In genomic region chr2:93188761-93189458, GRCm38 (mm10) we compare ENCODE assay signal across 8 mouse cellular contexts. TPM values are rescaled to one million over a fixed set of nuclear protein-coding genes. Genes with fewer than 3 reads are reported as not detected.
DNase-seq lines count a peak whose midpoint lies in the region; ATAC-seq and TF ChIP-seq lines count a peak whose summit lies in the region.

No protein-coding gene starts in this region.

- TF ChIP-seq CTCF in CH12.LX (conservative IDR thresholded peaks at IDR 0.05 in 1 of 2, IDR thresholded peaks at IDR 0.05 in 1 of 2; ENCODE audit: low read depth in 2 of 2, low read length in 2 of 2), result peak in 1 of 2 experiments; percentile 60; a peak in 2 of 4 replicates

- no peak for ATAC-seq in embryonic facial prominence, embryonic 15.5 days (ENCODE audit: insufficient number of reproducible peaks, low FRiP score, low TSS enrichment, low read depth)
- ATAC-seq in hindbrain, embryonic 12.5 days (ENCODE audit: low FRiP score), result no peak
- ATAC-seq in liver, embryonic 12.5 days, result no peak
- no peak for ATAC-seq in neural tube, embryonic 12.5 days (ENCODE audit: low FRiP score, low read depth)

- 8% methylated on average over 19 of the region's 19 CpGs for WGBS in embryonic facial prominence, embryonic 15.5 days
- 5% methylated on average over 19 of the region's 19 CpGs for WGBS in hindbrain, embryonic 12.5 days
- WGBS in liver, embryonic 12.5 days (ENCODE audit: insufficient replicate concordance), result 7% methylated on average over 19 of the region's 19 CpGs
- WGBS in neural tube, embryonic 12.5 days, result 6% methylated on average over 19 of the region's 19 CpGs

- in situ Hi-C loops in CH12.LX (cut with MboI; ENCODE audit: low pct_ligation_motif_present, low pct_unique_long_range_greater_than_20kb, low sequenced_read_pairs), result loop anchor here (10.0 kb wide), 1 partner anchor 284 kb away; no protein-coding TSS in a partner anchor

- peak overlapping the region; percentile 66 for H3K9ac ChIP-seq in CH12.LX (ENCODE audit: insufficient read depth, low read depth)
- peak overlapping the region; percentile 50; the same call in 1 of the 2 replicates for H3K9ac ChIP-seq in embryonic facial prominence, embryonic 15.5 days
- peak overlapping the region; percentile 99 for H3K9ac ChIP-seq in hindbrain, embryonic 12.5 days
- no peak overlapping the region for H3K9ac ChIP-seq in liver, embryonic 12.5 days
- H3K9ac ChIP-seq in neural tube, embryonic 12.5 days, result peak overlapping the region; percentile 99

- TF ChIP-seq RAD21 in CH12.LX (IDR thresholded peaks at IDR 0.05; ENCODE audit: low read depth, low read length), result peak; percentile 18

- H3K27me3 ChIP-seq in CH12.LX (replicated peaks), result peaks cover 91% of the 10 kb centered on the region
- H3K27me3 ChIP-seq in embryonic facial prominence, embryonic 15.5 days, result 0 out of 2 replicates have a peak, but pooled peaks cover 4% of the 10 kb centered on the region
- 0 out of 2 replicates have a peak, but pooled peaks cover 2% of the 10 kb centered on the region for H3K27me3 ChIP-seq in hindbrain, embryonic 12.5 days
- H3K27me3 ChIP-seq in liver, embryonic 12.5 days (replicated peaks), result peaks cover 82% of the 10 kb centered on the region
- H3K27me3 ChIP-seq in neural tube, embryonic 12.5 days (replicated peaks), result no peaks in the 10 kb centered on the region

- peak; percentile 15; the same call in 1 of the 2 replicates for TF ChIP-seq POLR2A in CH12.LX (IDR thresholded peaks at IDR 0.05; ENCODE audit: low read depth, low read length)

- H3K4me1 ChIP-seq in CH12.LX (ENCODE audit: control insufficient read depth in 1 of 2, insufficient read depth in 2 of 2), result peaks cover 43 to 54% of the 10 kb centered on the region in 2 experiments
- peaks cover 42% of the 10 kb centered on the region for H3K4me1 ChIP-seq in embryonic facial prominence, embryonic 15.5 days
- H3K4me1 ChIP-seq in hindbrain, embryonic 12.5 days, result peaks cover 56% of the 10 kb centered on the region
- peaks cover 21% of the 10 kb centered on the region for H3K4me1 ChIP-seq in liver, embryonic 12.5 days
- H3K4me1 ChIP-seq in neural tube, embryonic 12.5 days, result peaks cover 64% of the 10 kb centered on the region

- no peaks in the 10 kb centered on the region for H3K9me3 ChIP-seq in CH12.LX (replicated peaks; ENCODE audit: low read length)
- H3K9me3 ChIP-seq in embryonic facial prominence, embryonic 15.5 days (replicated peaks), result no peaks in the 10 kb centered on the region
- no peaks in the 10 kb centered on the region for H3K9me3 ChIP-seq in hindbrain, embryonic 12.5 days (replicated peaks)
- no peaks in the 10 kb centered on the region for H3K9me3 ChIP-seq in liver, embryonic 12.5 days (replicated peaks)
- no peaks in the 10 kb centered on the region for H3K9me3 ChIP-seq in neural tube, embryonic 12.5 days

- no peaks in the 10 kb centered on the region for H3K79me2 ChIP-seq in CH12.LX (replicated peaks; ENCODE audit: control insufficient read depth, extremely low read depth, insufficient read depth, poor library complexity, severe bottlenecking)

- peak overlapping the region; percentile 42 for H3K4me2 ChIP-seq in CH12.LX (ENCODE audit: insufficient read depth, low read depth, poor library complexity, severe bottlenecking)
- H3K4me2 ChIP-seq in embryonic facial prominence, embryonic 15.5 days (replicated peaks), result peak overlapping the region; percentile 100
- peak overlapping the region; percentile 74 for H3K4me2 ChIP-seq in hindbrain, embryonic 12.5 days (replicated peaks)
- peak overlapping the region; percentile 76 for H3K4me2 ChIP-seq in liver, embryonic 12.5 days
- peak overlapping the region; percentile 83 for H3K4me2 ChIP-seq in neural tube, embryonic 12.5 days (replicated peaks)

- H3K27ac ChIP-seq in CH12.LX (ENCODE audit: insufficient read depth, low read depth), result peak overlapping the region; percentile 19; the same call in 1 of the 2 replicates
- H3K27ac ChIP-seq in embryonic facial prominence, embryonic 15.5 days (replicated peaks), result peak overlapping the region; percentile 74
- H3K27ac ChIP-seq in hindbrain, embryonic 12.5 days, result peak overlapping the region; percentile 95
- H3K27ac ChIP-seq in liver, embryonic 12.5 days, result no peak overlapping the region
- H3K27ac ChIP-seq in neural tube, embryonic 12.5 days, result peak overlapping the region; percentile 81

- dilution Hi-C loops in CH12.LX (cut with MboI; ENCODE audit: extremely low pct_ligation_motif_present, extremely low pct_unique_long_range_greater_than_20kb, low sequenced_read_pairs), result no loop called here

- H3K4me3 ChIP-seq in CH12.LX (replicated peaks in 1 of 3; ENCODE audit: low read depth in 2 of 3, low read length in 2 of 3, poor library complexity in 1 of 3), result peak overlapping the region; percentile 7 to 81 (median 61)
- peak overlapping the region; percentile 69 for H3K4me3 ChIP-seq in embryonic facial prominence, embryonic 15.5 days (replicated peaks)
- H3K4me3 ChIP-seq in hindbrain, embryonic 12.5 days, result peak overlapping the region; percentile 93
- peak overlapping the region; percentile 54 for H3K4me3 ChIP-seq in liver, embryonic 12.5 days
- H3K4me3 ChIP-seq in neural tube, embryonic 12.5 days, result peak overlapping the region; percentile 93

- H3K36me3 ChIP-seq in CH12.LX (replicated peaks in 1 of 2; ENCODE audit: control insufficient read depth in 1 of 2, insufficient read depth in 1 of 2, low read length in 1 of 2), result no peaks in the 10 kb centered on the region
- H3K36me3 ChIP-seq in embryonic facial prominence, embryonic 15.5 days, result no peaks in the 10 kb centered on the region
- no peaks in the 10 kb centered on the region for H3K36me3 ChIP-seq in hindbrain, embryonic 12.5 days
- no peaks in the 10 kb centered on the region for H3K36me3 ChIP-seq in liver, embryonic 12.5 days
- H3K36me3 ChIP-seq in neural tube, embryonic 12.5 days, result no peaks in the 10 kb centered on the region; the same call in 1 of the 2 replicates

- TF ChIP-seq EP300 in CH12.LX (IDR thresholded peaks at IDR 0.05; ENCODE audit: low read length), result no peak

- DNase-seq in A20 (ENCODE audit: low read depth, low spot score) (peak; percentile 60), CH12.LX (ENCODE audit: extremely low read depth) (no peak), adipocyte (ENCODE audit: low spot score) (no peak)
- DNase-seq in layer of hippocampus, adult 11-12 months (ENCODE audit: low spot score), result no peak

TF ChIP-seq in CH12.LX, 34 proteins besides CTCF, POLR2A, EP300 and RAD21:
- TF ChIP-seq ZKSCAN1 (IDR thresholded peaks at IDR 0.05; ENCODE audit: borderline replicate concordance, low read depth, low read length) (no peak), HCFC1 (IDR thresholded peaks at IDR 0.05; ENCODE audit: low read depth, low read length) (no peak; the same call in 1 of the 2 replicates), TBP (conservative IDR thresholded peaks at IDR 0.05; ENCODE audit: low read depth, low read length) (no peak), ZNF384 (IDR thresholded peaks at IDR 0.05; ENCODE audit: low read depth, low read length) (no peak), ELF1 (IDR thresholded peaks at IDR 0.05; ENCODE audit: low read depth, low read length) (peak; percentile 73), NRF1 (IDR thresholded peaks at IDR 0.05; ENCODE audit: low read depth, low read length) (no peak), KAT2A (IDR thresholded peaks at IDR 0.05; ENCODE audit: insufficient replicate concordance, low read length) (no peak), MAFK (IDR thresholded peaks at IDR 0.05; ENCODE audit: insufficient replicate concordance, low read length) (no peak), NELFE (IDR thresholded peaks at IDR 0.05; ENCODE audit: low read depth, low read length) (peak; percentile 25; the same call in 1 of the 2 replicates), TCF12 (IDR thresholded peaks at IDR 0.05; ENCODE audit: low read depth, low read length) (peak; percentile 20; the same call in 1 of the 2 replicates), CHD1 (IDR thresholded peaks at IDR 0.05; ENCODE audit: low read depth, low read length) (no peak), RCOR1 (conservative IDR thresholded peaks at IDR 0.05; ENCODE audit: low read depth, low read length) (0 out of 2 replicates have a peak, but pooled peaks have one; percentile 64), JUND (conservative IDR thresholded peaks at IDR 0.05; ENCODE audit: low read depth, low read length) (no peak), SMC3 (IDR thresholded peaks at IDR 0.05; ENCODE audit: low read depth, low read length) (peak; percentile 32; the same call in 1 of the 2 replicates), BHLHE40 (IDR thresholded peaks at IDR 0.05; ENCODE audit: low read depth, low read length) (no peak), MEF2A (IDR thresholded peaks at IDR 0.05; ENCODE audit: borderline replicate concordance, low read depth, low read length) (no peak), ETS1 (conservative IDR thresholded peaks at IDR 0.05; ENCODE audit: low read depth, low read length) (no peak), ZMIZ1 (IDR thresholded peaks at IDR 0.05; ENCODE audit: low read depth, low read length) (no peak), IRF4 (IDR thresholded peaks at IDR 0.05; ENCODE audit: low read depth, low read length) (no peak; the same call in 1 of the 2 replicates), USF2 (conservative IDR thresholded peaks at IDR 0.05; ENCODE audit: low read depth, low read length) (no peak; the same call in 1 of the 2 replicates), CHD2 (IDR thresholded peaks at IDR 0.05; ENCODE audit: low read length) (no peak), MXI1 (IDR thresholded peaks at IDR 0.05; ENCODE audit: low read depth, low read length) (no peak), ZC3H11A (IDR thresholded peaks at IDR 0.05; ENCODE audit: low read depth, low read length) (no peak), SIN3A (IDR thresholded peaks at IDR 0.05; ENCODE audit: low read length) (0 out of 2 replicates have a peak, but pooled peaks have one; percentile 13)

RNA-seq across cellular contexts. Expression of gene Trp53i11, which starts 1.6 kb away (rescaled TPM):
- total RNA-seq in CH12.LX (2012; rRNA removed) (17.4 and 32.1 TPM in 2 replicates), CH12.LX (2014; rRNA removed) (0.36 and 0.49 TPM in 2 replicates)
- 0.50 and 0.73 TPM in 2 replicates for polyA plus RNA-seq in CH12.LX (2012; ENCODE audit: insufficient read length, low read depth)
- 33.5 and 46.4 TPM in 2 replicates for polyA plus RNA-seq in embryonic facial prominence, embryonic 15.5 days (2015; fragmentation: Nextera tagmentation; extraction: Ambion mirVana)
- 142 and 180 TPM in 2 replicates for polyA plus RNA-seq in hindbrain, embryonic 12.5 days (2016; fragmentation: Nextera tagmentation; extraction: Ambion mirVana)
- polyA plus RNA-seq in liver, embryonic 12.5 days (2016; fragmentation: Nextera tagmentation; extraction: Ambion mirVana), result 2.6 and 3.2 TPM in 2 replicates
- 144 and 230 TPM in 2 replicates for polyA plus RNA-seq in neural tube, embryonic 12.5 days (2016; fragmentation: Nextera tagmentation; extraction: Ambion mirVana)

Comparison
In these comparisons a context has a peak if more than half of its experiments do, and no peak if none do; other contexts are left out.
1. H3K4me2 ChIP-seq: peak in every context shown above with its lines; median percentile 100 in embryonic facial prominence, embryonic 15.5 days; 83 in neural tube, embryonic 12.5 days; 76 in liver, embryonic 12.5 days; 74 in hindbrain, embryonic 12.5 days; 42 in CH12.LX.